Mouse (Mus musculus) T-cell, adult 66 days (primary cell): ENCODE results near the gene Igsf9. TPM values are rescaled to one million over a fixed set of nuclear protein-coding genes. Genes with fewer than 3 reads are reported as not detected.

Source experiments
- total RNA-seq, 2 experiments: library from RNA; stranded (reverse); gene quantifications; 3 replicates in 1 of 2; 4 replicates in 1 of 2; pipeline ENCODE4 v1.2.4; 2023

Gene Igsf9
- 1 to 10 TPM in 1 of 2 experiments, under 1 TPM in 1; 0.89 to 1.6 TPM for total RNA-seq

GRCm38 (mm10) chr1:172481540-172482280 is at the start of gene Igsf9:
TSS of gene Igsf9 (plus strand) at chr1:172481788.

GRCm38 (mm10) chr1:172475054-172475741 is 6.4 kb upstream of the Igsf9 start, which contains the start of gene Slamf9:
TSS of gene Slamf9 (plus strand) at chr1:172475358.

GRCm38 (mm10) chr1:172499765-172500441 is 18.3 kb downstream of the Igsf9 start, which contains the start of gene Tagln2:
TSS of gene Tagln2 (plus strand) at chr1:172500047.

GRCm38 (mm10) chr1:172520576-172521440 is 39.2 kb downstream of the Igsf9 start, which contains the start of gene Cfap45:
TSS of gene Cfap45 (plus strand) at chr1:172520801.

Other genes with a start within 250 kb of the Igsf9 start
- gene Atp1a4, start 223.4 kb upstream of the Igsf9 start, total RNA-seq: not detected
- 10 to 100 TPM; 24.4 to 31.0 TPM for gene Igsf8, start 220.1 kb upstream of the Igsf9 start, total RNA-seq
- gene Atp1a2, start 183.7 kb upstream of the Igsf9 start, total RNA-seq: under 1 TPM; 0.09 to 0.15 TPM
- not detected for gene Kcnj9, start 152.5 kb upstream of the Igsf9 start, total RNA-seq
- gene Kcnj10, start 140.6 kb upstream of the Igsf9 start, total RNA-seq: 1 to 10 TPM in 1 of 2 experiments, under 1 TPM in 1; 0.71 to 1.3 TPM
- gene Pigm, start 105.2 kb upstream of the Igsf9 start, total RNA-seq: 10 to 100 TPM; 29.8 to 33.2 TPM
- 1 to 10 TPM in 1 of 2 experiments, not detected in 1; 1.4 TPM for gene Slamf9, start 6.4 kb upstream of the Igsf9 start, total RNA-seq
- gene Tagln2, start 18.3 kb downstream of the Igsf9 start, total RNA-seq: 100 to 1,000 TPM; 249 to 308 TPM
- under 1 TPM in 1 of 2 experiments, not detected in 1; 0.20 TPM for gene Cfap45, start 39.0 kb downstream of the Igsf9 start, total RNA-seq
- not detected for gene Vsig8, start 74.2 kb downstream of the Igsf9 start, total RNA-seq
- gene Slamf8, start 108.8 kb downstream of the Igsf9 start, total RNA-seq: under 1 TPM in 1 of 2 experiments, not detected in 1; 0.67 TPM
- gene Fcrl6, start 120.8 kb downstream of the Igsf9 start, total RNA-seq: not detected
- gene Dusp23, start 151.2 kb downstream of the Igsf9 start, total RNA-seq: 1 to 10 TPM; 2.0 to 2.7 TPM
- not detected for gene Crp, start 216.3 kb downstream of the Igsf9 start, total RNA-seq